Mouse (Mus musculus): ENCODE data around the gene Rpl3. TPM values are rescaled to one million over a fixed set of nuclear protein-coding genes. Genes with fewer than 3 reads are reported as not detected.

Gene Rpl3
- polyA plus RNA-seq, 1 experiment, result 873 TPM

- no peak for TF ChIP-seq CTCF (IDR thresholded peaks at IDR 0.05; ENCODE audit: borderline replicate concordance, extremely low read depth, insufficient read depth, insufficient read length)
- no peak for TF ChIP-seq POLR2A (IDR thresholded peaks at IDR 0.05; ENCODE audit: borderline replicate concordance, extremely low read depth, insufficient read depth, insufficient read length, poor library complexity, severe bottlenecking)
- DNase-seq (ENCODE audit: low read depth), result peak; percentile 68
These were observed 5.5 kb upstream of the Rpl3 start for GRCm38 (mm10) chr15:80096946-80097881.

GRCm38 (mm10) chr15:80096406-80096805, 4.7 kb upstream of the Rpl3 start:
- TF ChIP-seq POLR2A (IDR thresholded peaks at IDR 0.05; ENCODE audit: borderline replicate concordance, extremely low read depth, insufficient read depth, insufficient read length, poor library complexity, severe bottlenecking) (no peak), CTCF (IDR thresholded peaks at IDR 0.05; ENCODE audit: borderline replicate concordance, extremely low read depth, insufficient read depth, insufficient read length) (no peak)
- DNase-seq (ENCODE audit: low read depth), result no peak

GRCm38 (mm10) chr15:80095596-80095995, 3.9 kb upstream of the Rpl3 start:
- TF ChIP-seq CTCF (IDR thresholded peaks at IDR 0.05; ENCODE audit: borderline replicate concordance, extremely low read depth, insufficient read depth, insufficient read length), result no peak
- DNase-seq (ENCODE audit: low read depth), result no peak

DNA sequence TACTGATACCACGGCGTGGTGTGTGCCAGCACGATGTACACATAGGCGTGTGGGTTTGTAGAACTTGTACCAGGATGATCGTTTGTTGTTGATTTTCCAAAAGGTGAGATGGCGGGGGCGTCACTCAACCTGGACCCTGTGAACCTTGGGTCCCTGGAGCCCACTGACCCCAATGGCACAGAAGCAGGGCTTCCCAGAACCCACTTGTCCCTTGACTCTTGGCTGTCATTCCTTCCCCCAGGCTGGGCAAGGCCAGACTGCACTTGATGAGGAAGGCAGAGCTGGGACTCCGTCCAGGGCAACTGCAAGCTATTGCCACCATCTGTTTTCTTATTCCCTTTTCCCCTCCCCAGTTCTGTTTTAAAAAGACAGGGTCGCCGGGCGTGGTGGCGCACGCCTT, 2.5 kb upstream of the Rpl3 start:
- TF ChIP-seq POLR2A (IDR thresholded peaks at IDR 0.05; ENCODE audit: borderline replicate concordance, extremely low read depth, insufficient read depth, insufficient read length, poor library complexity, severe bottlenecking) (no peak), CTCF (IDR thresholded peaks at IDR 0.05; ENCODE audit: borderline replicate concordance, extremely low read depth, insufficient read depth, insufficient read length) (no peak)
- DNase-seq (ENCODE audit: low read depth), result no peak

DNA sequence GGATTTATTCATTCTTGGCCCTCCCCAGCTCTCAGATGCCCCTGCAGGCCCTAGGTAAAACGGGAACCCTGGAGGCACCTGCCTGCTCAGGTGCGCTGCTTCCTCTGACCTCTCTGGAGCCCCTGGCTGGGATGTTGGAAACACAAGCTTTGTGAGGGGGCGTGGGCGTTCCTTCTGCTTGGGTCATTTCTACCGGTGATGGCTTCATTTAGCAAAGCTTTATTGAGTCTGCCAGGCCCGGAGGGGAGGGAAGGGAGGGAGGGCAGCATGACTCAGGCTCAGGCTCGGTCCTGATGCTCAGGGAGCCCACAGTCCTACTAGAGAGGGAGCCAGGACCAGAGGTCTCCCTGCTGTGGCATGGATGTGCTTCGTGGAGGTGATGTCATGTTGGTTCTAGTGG, 931 bp upstream of the Rpl3 start:
- TF ChIP-seq CTCF (IDR thresholded peaks at IDR 0.05; ENCODE audit: borderline replicate concordance, extremely low read depth, insufficient read depth, insufficient read length) (no peak), POLR2A (IDR thresholded peaks at IDR 0.05; ENCODE audit: borderline replicate concordance, extremely low read depth, insufficient read depth, insufficient read length, poor library complexity, severe bottlenecking) (no peak)
- no peak for DNase-seq (ENCODE audit: low read depth)

- TF ChIP-seq CTCF (IDR thresholded peaks at IDR 0.05; ENCODE audit: borderline replicate concordance, extremely low read depth, insufficient read depth, insufficient read length) (no peak), POLR2A (IDR thresholded peaks at IDR 0.05; ENCODE audit: borderline replicate concordance, extremely low read depth, insufficient read depth, insufficient read length, poor library complexity, severe bottlenecking) (no peak)
- DNase-seq (ENCODE audit: low read depth), result no peak
These were observed 373 bp upstream of the Rpl3 start for GRCm38 (mm10) chr15:80092041-80092441.

- DNase-seq (ENCODE audit: low read depth), result peak; percentile 66
- TF ChIP-seq CTCF (IDR thresholded peaks at IDR 0.05; ENCODE audit: borderline replicate concordance, extremely low read depth, insufficient read depth, insufficient read length) (no peak), POLR2A (IDR thresholded peaks at IDR 0.05; ENCODE audit: borderline replicate concordance, extremely low read depth, insufficient read depth, insufficient read length, poor library complexity, severe bottlenecking) (no peak)
These were observed 937 bp downstream of the Rpl3 start for GRCm38 (mm10) chr15:80090741-80091120.

DNA sequence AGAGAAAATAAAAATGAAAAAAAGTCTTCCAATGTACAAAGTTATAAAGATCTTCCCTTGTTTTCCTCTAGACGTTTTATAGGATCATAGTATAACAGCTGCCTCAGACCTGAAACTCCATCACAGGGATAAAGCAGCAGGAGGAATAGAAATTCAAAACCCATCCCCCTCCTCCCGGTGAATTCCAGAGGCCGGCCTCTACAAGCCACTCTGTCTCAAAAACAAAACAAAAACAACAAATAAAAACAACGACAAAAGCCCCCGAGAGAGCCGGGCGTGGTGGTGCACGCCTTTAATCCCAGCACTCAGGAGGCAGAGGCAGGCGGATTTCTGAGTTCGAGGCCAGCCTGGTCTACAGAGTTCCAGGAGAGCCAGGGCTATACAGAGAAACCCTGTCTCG, 1.5 kb downstream of the Rpl3 start:
- no peak for DNase-seq (ENCODE audit: low read depth)
- TF ChIP-seq POLR2A (IDR thresholded peaks at IDR 0.05; ENCODE audit: borderline replicate concordance, extremely low read depth, insufficient read depth, insufficient read length, poor library complexity, severe bottlenecking) (no peak), CTCF (IDR thresholded peaks at IDR 0.05; ENCODE audit: borderline replicate concordance, extremely low read depth, insufficient read depth, insufficient read length) (no peak)

DNA sequence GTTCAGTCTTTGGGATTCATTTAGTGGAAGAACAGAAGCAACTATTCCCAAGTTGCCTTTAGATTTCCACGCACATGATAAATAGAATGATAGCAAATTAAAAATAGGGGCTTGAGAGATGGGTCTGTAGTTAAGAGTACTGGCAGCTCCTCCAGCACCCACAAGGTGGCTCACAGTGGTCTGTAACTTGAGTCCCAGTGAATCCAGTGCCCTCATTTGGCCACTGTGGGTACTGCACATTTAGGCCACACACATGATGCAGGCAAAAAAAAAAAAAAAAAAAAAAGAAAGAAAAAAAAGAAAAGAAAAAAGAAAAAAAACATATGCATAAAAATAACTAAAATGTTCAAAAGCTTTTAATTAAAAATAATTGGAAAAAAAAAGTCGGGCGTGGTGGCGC, 3.0 kb downstream of the Rpl3 start:
- TF ChIP-seq POLR2A (IDR thresholded peaks at IDR 0.05; ENCODE audit: borderline replicate concordance, extremely low read depth, insufficient read depth, insufficient read length, poor library complexity, severe bottlenecking), result no peak
- TF ChIP-seq CTCF (IDR thresholded peaks at IDR 0.05; ENCODE audit: borderline replicate concordance, extremely low read depth, insufficient read depth, insufficient read length), result peak; percentile 89
- peak; percentile 97 for DNase-seq (ENCODE audit: low read depth)

- no peak for TF ChIP-seq POLR2A (IDR thresholded peaks at IDR 0.05; ENCODE audit: borderline replicate concordance, extremely low read depth, insufficient read depth, insufficient read length, poor library complexity, severe bottlenecking)
- DNase-seq (ENCODE audit: low read depth), result no peak
These were observed 4.2 kb downstream of the Rpl3 start for GRCm38 (mm10) chr15:80087406-80088012.

- no peak for DNase-seq (ENCODE audit: low read depth)
- TF ChIP-seq CTCF (IDR thresholded peaks at IDR 0.05; ENCODE audit: borderline replicate concordance, extremely low read depth, insufficient read depth, insufficient read length), result no peak
- no peak for TF ChIP-seq POLR2A (IDR thresholded peaks at IDR 0.05; ENCODE audit: borderline replicate concordance, extremely low read depth, insufficient read depth, insufficient read length, poor library complexity, severe bottlenecking)
These were observed 7.9 kb downstream of the Rpl3 start for GRCm38 (mm10) chr15:80083740-80084139.

DNA sequence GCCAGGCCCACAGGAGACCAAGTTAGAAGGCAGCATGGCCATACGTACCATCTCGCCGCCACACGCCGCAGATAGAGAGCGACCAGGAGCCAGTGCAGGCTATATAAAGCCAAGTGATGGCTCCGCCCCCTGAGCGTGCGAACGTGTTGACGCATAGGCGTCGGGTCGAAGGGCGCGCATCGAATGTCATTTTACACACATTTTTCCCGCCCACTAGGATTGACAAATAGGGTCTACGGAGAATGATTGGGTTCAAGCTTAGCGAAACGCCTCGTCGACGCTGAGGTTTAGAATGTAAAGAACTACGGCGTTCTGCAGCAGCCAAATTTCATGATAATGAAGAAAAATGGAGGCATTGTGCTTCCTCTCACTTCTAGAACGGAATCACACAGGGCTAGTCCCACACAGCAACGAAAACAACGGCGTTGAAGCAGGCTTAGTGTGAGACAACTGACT, 8.4 kb downstream of the Rpl3 start:
- peak; percentile 97; the same call in 1 of the 2 replicates for TF ChIP-seq POLR2A (IDR thresholded peaks at IDR 0.05; ENCODE audit: borderline replicate concordance, extremely low read depth, insufficient read depth, insufficient read length, poor library complexity, severe bottlenecking)
- TF ChIP-seq CTCF (IDR thresholded peaks at IDR 0.05; ENCODE audit: borderline replicate concordance, extremely low read depth, insufficient read depth, insufficient read length), result no peak
- peak; percentile 100 for DNase-seq (ENCODE audit: low read depth)

All from brain, embryonic 14.5 days (tissue).